Mouse (Mus musculus) heart, adult 11 months (tissue): ENCODE measurements around the gene Saysd1.
A peak's percentile ranks its signal among the peaks of the same experiment; 100 is the strongest.

ENCODE experiments used
- DNase-seq: peaks from one replicate; pipeline ENCODE4 v3.0.0; 2022

Saysd1 gene

GRCm38 (mm10) chr14:20138484-20139355, at the start of gene Saysd1:
Saysd1 (minus strand) TSS chr14:20138534.
- DNase-seq, result no peak

- DNase-seq, result no peak
Observed at GRCm38 (mm10) chr14:20185426-20185825, 47.1 kb upstream of the Saysd1 start.

DNA sequence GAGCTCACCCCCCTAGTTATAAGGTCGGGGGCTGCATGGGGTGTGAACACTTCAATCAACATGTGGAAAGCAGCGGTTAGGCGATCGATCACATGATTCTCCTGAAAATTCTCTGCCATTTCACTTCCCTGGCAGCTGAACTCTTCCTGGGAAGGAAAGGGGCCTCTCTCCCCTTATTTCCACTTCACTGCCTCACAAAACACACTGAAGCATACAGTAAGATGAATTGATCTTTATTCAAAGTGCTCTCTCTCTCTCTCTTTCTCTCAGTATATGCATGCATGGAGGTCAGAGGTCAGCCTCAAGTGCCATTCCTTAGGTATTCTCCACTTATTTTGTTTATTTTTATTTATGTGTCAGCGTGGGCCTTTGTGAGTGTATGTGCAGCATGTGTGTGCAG, 45.4 kb upstream of the Saysd1 start:
- no peak for DNase-seq

DNA sequence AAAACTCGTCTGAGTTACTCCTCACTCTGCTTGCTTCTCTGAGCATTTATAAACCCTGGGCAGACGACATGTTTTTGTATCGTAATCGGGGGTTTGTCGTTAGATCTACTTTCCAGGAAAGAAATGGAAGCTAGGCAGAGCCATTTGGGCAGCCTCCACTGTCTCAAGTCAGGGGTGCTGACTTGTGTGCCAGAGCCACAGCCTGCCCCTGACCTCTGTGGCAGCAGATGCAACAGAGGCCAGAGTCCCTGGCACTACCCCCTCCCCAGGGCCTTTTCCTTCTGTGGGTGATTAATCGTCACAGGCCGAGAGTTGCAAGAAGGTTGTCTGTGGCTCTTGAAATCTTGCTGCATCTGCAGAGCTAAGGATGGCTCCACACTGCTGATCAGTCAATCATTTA, 44.3 kb upstream of the Saysd1 start:
- DNase-seq, result no peak

DNA sequence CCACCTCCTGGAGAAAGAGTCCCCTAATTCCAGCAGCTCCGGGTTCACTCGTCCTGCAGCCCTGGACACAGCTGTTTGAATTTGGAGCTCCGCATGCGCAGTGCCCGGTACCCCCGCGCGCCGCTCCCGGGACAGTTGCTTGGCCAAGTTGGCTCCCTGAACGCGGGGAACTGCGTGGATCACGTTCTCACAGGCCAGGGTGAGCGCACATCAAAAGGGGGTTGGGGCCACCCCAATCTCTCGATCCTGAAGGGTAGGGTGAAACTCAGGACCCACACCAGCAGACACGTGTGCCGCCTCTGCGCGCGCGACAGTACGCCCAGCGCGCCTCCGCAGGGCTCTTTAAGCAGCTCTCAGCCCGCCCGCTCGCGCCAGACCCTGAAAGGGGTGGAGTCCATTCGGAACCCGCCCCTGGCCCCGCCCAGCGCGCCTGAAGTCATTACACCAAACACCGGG, 43.2 kb upstream of the Saysd1 start, which contains the start of gene Kcnk5:
TSS of gene Kcnk5 (minus strand) at position 344 of the 456 bp plus-strand sequence.
- peak; percentile 99 for DNase-seq

DNA sequence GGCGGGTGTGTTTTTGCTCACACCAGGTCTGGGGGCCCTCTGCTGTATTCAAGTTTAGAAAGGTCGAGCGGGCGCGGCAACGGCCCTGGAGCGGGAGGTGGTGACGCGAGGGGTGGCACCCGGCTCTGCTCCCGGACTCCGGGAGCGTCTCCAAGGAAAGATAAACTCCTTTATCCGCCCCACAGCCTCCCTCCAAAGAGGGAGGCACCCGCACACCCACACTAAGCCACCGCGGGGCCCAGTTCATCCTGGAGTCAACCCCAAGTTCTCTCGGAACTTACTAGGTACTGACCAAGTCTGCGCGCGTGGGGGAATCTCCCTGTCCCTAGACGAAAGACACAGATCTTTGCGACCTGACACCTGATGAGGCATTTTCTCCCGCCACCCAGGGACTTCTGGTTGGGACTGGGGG, 42.4 kb upstream of the Saysd1 start:
- DNase-seq, result no peak

- DNase-seq, result no peak
Observed at GRCm38 (mm10) chr14:20180304-20180703, 42.0 kb upstream of the Saysd1 start.

DNA sequence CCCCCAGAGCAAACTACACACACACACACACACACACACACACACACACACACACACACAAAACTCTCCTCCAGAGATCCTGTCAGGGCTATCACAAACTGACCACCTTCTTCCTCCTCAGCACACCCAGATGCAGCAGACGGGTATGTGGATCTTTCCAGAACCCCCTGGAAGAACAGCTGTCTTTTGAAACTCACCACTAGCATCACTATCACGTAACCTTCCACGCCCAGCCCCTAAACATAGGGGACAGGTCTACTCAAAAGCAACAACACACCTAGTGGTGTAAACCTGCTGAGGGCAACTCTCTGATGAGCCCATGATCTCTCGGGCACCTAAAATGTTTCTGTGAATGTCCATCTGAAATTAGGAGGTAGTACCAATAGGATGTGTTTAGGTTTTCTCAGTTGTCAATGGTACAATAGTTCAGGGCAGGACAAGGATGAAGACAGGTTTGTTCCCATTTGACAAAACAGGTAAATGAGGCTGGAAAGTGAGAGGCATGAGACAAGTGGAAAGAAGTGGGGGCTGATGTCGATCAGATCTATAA, 41.5 kb upstream of the Saysd1 start:
- no peak for DNase-seq

GRCm38 (mm10) chr14:20179080-20179479, 40.7 kb upstream of the Saysd1 start:
- peak; percentile 85 for DNase-seq

- DNase-seq, result peak; percentile 69
Observed at GRCm38 (mm10) chr14:20178593-20178992, 40.3 kb upstream of the Saysd1 start.

- peak; percentile 67 for DNase-seq
Observed at GRCm38 (mm10) chr14:20177494-20178123, 39.3 kb upstream of the Saysd1 start.

- DNase-seq, result no peak
Observed at GRCm38 (mm10) chr14:20175705-20176104, 37.4 kb upstream of the Saysd1 start.

- DNase-seq, result no peak
Observed at GRCm38 (mm10) chr14:20175114-20175513, 36.8 kb upstream of the Saysd1 start.

DNA sequence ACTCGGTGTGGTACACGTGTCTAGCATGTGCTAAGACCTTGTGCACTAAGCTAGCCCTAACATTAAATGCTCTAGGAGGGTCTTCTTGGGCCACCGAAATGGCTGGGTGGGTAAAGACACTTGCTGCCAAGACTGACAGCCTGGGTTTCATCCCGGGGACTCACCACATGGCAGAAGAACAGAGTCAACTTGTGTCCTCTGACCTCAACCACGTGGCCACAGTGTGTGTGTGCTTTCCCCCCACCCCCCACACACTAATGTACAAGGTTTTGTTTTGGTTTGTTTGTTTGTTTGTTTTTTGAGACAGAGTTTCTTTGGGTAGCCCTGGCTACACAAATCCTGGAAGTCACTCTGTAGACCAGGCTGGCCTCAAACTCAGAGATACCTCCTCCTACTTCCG, 36.4 kb upstream of the Saysd1 start:
- no peak for DNase-seq

DNA sequence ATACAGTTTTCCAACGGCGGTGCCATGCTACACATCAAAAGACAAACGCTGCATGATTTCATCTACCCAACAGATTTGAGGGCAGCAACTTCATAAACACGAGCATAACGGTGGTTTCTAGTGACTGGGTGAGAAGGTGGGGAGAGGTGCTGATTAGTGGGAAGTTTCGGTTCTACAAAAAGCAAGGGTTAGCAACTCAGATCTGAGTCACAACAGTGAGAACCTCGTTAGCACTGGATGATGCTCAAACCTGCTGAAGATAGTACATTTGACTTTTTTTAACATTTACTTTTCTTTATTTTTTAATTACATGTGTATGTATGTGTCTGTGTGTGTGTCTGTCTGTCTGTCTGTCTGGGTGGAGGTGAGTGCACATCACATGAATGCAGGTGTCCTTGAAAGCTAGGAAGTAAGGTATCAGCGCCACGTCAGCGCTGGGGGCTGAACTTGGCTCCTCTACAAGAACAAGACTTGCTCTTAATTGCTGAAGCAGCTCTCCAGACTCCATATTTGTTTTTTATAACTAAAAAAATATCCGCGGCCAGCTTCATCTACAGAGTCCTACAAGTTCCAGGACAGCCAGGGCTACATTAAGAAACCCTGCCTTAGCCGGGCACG, 35.6 kb upstream of the Saysd1 start:
- DNase-seq, result no peak

GRCm38 (mm10) chr14:20172924-20173323, 34.6 kb upstream of the Saysd1 start:
- no peak for DNase-seq

DNA sequence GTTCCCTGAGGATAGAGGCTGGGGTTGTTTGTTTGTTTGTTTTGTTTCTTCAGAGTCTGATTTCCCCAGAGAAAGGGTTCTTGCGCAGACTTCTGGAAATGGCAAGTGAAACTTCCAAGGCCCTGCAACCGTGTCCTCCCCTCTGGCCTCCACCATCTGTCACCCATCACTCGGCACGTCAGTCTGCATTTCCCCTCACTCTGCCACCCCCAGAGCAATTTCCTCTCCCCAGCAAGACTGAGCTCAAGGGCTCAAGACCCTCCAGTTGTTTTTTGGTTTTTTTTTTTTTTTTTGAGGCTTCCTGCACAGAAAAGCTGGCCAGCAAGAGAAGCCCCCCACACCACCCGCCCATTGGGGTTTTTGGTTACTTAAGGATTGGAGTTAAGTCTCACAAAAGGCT, 34.2 kb upstream of the Saysd1 start:
- DNase-seq, result no peak

DNA sequence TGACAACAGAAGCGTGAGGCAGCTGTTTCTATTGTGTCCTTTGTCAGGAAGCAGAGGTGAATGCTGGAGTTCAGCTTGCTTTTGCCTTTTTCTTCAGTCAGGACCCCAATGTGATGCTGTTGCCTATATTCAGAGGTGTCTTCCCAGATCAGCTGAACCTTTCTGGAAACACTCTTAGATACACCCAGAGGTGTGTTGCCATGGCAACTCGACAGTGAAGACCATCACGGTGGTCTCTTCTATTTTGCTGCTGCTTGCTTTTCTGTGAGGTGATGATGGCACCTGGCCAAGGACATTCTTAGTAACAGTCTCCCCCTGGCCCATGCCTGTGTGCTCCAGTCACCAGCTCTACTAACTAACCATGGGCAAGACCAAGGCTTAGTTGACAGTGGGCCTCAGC, 33.5 kb upstream of the Saysd1 start:
- DNase-seq, result no peak

GRCm38 (mm10) chr14:20169251-20169650, 30.9 kb upstream of the Saysd1 start:
- DNase-seq, result no peak

DNA sequence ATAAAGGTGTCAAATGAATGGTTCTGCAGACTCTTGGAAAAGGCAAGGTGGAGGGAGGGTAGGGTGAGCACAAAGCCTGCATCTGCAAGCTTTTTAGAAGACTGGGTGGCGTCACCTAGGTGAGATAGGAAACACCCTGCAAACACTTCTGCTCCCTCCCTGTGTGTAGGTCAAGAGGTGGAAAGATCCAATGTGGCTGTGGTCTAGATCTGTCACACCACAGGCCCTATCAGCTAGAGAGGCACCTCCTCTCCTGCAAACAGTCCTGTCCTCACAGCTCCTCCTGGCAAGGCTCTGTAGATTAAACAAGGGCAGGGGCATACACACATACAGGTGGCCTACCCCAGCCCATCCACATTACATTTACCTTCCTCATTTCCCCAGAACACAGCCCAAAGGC, 30.1 kb upstream of the Saysd1 start:
- no peak for DNase-seq

DNA sequence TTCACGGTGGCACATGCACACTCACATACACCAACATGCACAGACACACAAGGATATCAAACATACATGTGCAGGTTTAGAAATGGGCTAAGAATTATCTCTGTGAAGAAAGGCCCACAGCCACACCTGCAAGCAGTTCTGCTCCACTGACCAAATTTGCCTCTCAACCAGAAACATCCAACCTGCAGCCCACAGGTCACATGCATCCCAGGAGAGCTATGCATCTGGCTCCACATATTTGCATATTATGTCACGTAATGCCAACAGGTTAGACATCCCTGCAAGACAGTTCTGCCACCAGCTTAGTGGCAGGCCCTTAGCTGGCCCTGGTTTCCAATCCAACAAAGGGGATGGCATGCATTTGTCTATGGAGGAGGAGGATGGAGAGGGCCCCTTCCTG, 29.7 kb upstream of the Saysd1 start:
- DNase-seq, result no peak

GRCm38 (mm10) chr14:20165413-20165812, 27.1 kb upstream of the Saysd1 start:
- peak; percentile 94 for DNase-seq

- DNase-seq, result no peak
Observed at GRCm38 (mm10) chr14:20164438-20164837, 26.1 kb upstream of the Saysd1 start.
